In genomic region chr16:11405193-11405592, GRCm38 (mm10) we compare ENCODE assay signal across 25 mouse cellular contexts.
A peak's percentile ranks its signal among the peaks of the same experiment; 100 is the strongest.
DNase-seq lines count a peak whose midpoint lies in the region; ATAC-seq and TF ChIP-seq lines count a peak whose summit lies in the region.
"Had no signal": no experiment of that assay in that cellular context is flagged by ENCODE, and none has a peak within 500 bp of the region (broad histone marks: within the 10 kb centered on the region; RNA-seq: fewer than 3 reads in every experiment).

No protein-coding gene starts in this region.

- TF ChIP-seq CTCF in kidney, adult 2 months (conservative IDR thresholded peaks at IDR 0.05; ENCODE audit: insufficient read depth, insufficient read length, low read depth, low read length), result no peak
- no peak for TF ChIP-seq CTCF in kidney, postnatal 0 days (IDR thresholded peaks at IDR 0.05; ENCODE audit: low read depth)
- TF ChIP-seq CTCF in testis, adult 2 months (IDR thresholded peaks at IDR 0.05; ENCODE audit: control insufficient read depth, insufficient read depth, insufficient replicate concordance, low read depth, low read length), result no peak

- no peak for TF ChIP-seq POLR2A in kidney, adult 2 months (IDR thresholded peaks at IDR 0.05; ENCODE audit: low read depth, low read length)
- TF ChIP-seq POLR2A in testis, adult 2 months (IDR thresholded peaks at IDR 0.05; ENCODE audit: control insufficient read depth, low read depth, low read length), result 0 out of 2 replicates have a peak, but pooled peaks have one; percentile 41

- H3K27ac ChIP-seq in kidney, adult 2 months (ENCODE audit: insufficient read depth, low read depth, low read length), result peak overlapping the region; percentile 60
- H3K27ac ChIP-seq in kidney, embryonic 15.5 days, result peak overlapping the region; percentile 62
- H3K27ac ChIP-seq in kidney, postnatal 0 days, result peak overlapping the region; percentile 68
- H3K27ac ChIP-seq in testis, adult 2 months (ENCODE audit: control insufficient read depth, insufficient read depth, low read depth, low read length), result no peak overlapping the region
- H3K27ac ChIP-seq: embryonic facial prominence, embryonic 10.5 days; embryonic facial prominence, embryonic 12.5 days; forebrain, embryonic 13.5 days; forebrain, embryonic 15.5 days had no signal

- no peaks in the 10 kb centered on the region for H3K9me3 ChIP-seq in kidney, embryonic 15.5 days (replicated peaks)
- no peaks in the 10 kb centered on the region for H3K9me3 ChIP-seq in kidney, postnatal 0 days (replicated peaks; ENCODE audit: low read length)
- H3K9me3 ChIP-seq: embryonic facial prominence, embryonic 10.5 days; embryonic facial prominence, embryonic 12.5 days; forebrain, embryonic 13.5 days; forebrain, embryonic 15.5 days; G1E had no signal

- H3K4me1 ChIP-seq in kidney, adult 2 months (ENCODE audit: control insufficient read depth, insufficient read depth, low read length), result peaks cover 36% of the 10 kb centered on the region
- peaks cover 14% of the 10 kb centered on the region; the same call in 1 of the 2 replicates for H3K4me1 ChIP-seq in kidney, embryonic 15.5 days
- peaks cover 16% of the 10 kb centered on the region for H3K4me1 ChIP-seq in kidney, postnatal 0 days (replicated peaks; ENCODE audit: insufficient read depth, low read length)
- H3K4me1 ChIP-seq in testis, adult 2 months (ENCODE audit: control insufficient read depth, insufficient read depth, low read length), result peaks cover 4% of the 10 kb centered on the region
- H3K4me1 ChIP-seq: embryonic facial prominence, embryonic 12.5 days; forebrain, embryonic 13.5 days; forebrain, embryonic 15.5 days had no signal

- DNase-seq in kidney, adult 2 months, result peak; percentile 74
- DNase-seq in kidney, postnatal 4 days, result no peak
- no peak for DNase-seq in kidney, adult 18-20 months
- no peak for DNase-seq in kidney, postnatal 0 days (ENCODE audit: low spot score)
- DNase-seq in kidney, postnatal 36 days, result no peak
- DNase-seq in testis, postnatal 14 days (ENCODE audit: low spot score), result no peak
- DNase-seq: adrenal gland, postnatal 10 days; adrenal gland, postnatal 25 days; B cell, adult 2 months; cerebellum, adult 11 months; cerebellum, adult 18-20 months; cerebellum, adult 9-10 months; cerebellum, postnatal 10 days; cerebellum, postnatal 25 days had no signal

- WGBS in kidney, adult 2 months, result 53% methylated on average over 3 of the region's 3 CpGs
- 86% methylated on average over 3 of the region's 3 CpGs for WGBS in kidney, embryonic 15.5 days
- WGBS in kidney, postnatal 0 days, result 82% methylated on average over 3 of the region's 3 CpGs

- peaks cover 1% of the 10 kb centered on the region; the same call in 1 of the 2 replicates for H3K36me3 ChIP-seq in kidney, adult 2 months (ENCODE audit: control insufficient read depth, insufficient read depth, low read length)
- H3K36me3 ChIP-seq in kidney, embryonic 15.5 days, result peaks cover 13% of the 10 kb centered on the region
- peaks cover 8% of the 10 kb centered on the region; the same call in 1 of the 2 replicates for H3K36me3 ChIP-seq in kidney, postnatal 0 days (ENCODE audit: insufficient read depth, low read length)
- H3K36me3 ChIP-seq in testis, adult 2 months (ENCODE audit: control insufficient read depth, insufficient read depth, low read length), result no peaks in the 10 kb centered on the region
- H3K36me3 ChIP-seq: forebrain, embryonic 15.5 days had no signal

- no peak overlapping the region for H3K4me2 ChIP-seq in kidney, embryonic 15.5 days
- H3K4me2 ChIP-seq in kidney, postnatal 0 days (ENCODE audit: low read length), result no peak overlapping the region
- H3K4me2 ChIP-seq: embryonic facial prominence, embryonic 12.5 days; forebrain, embryonic 13.5 days; forebrain, embryonic 15.5 days had no signal

- no peak overlapping the region for H3K9ac ChIP-seq in kidney, embryonic 15.5 days
- H3K9ac ChIP-seq in kidney, postnatal 0 days (ENCODE audit: low read depth, low read length), result no peak overlapping the region
- H3K9ac ChIP-seq: embryonic facial prominence, embryonic 12.5 days; forebrain, embryonic 13.5 days; forebrain, embryonic 15.5 days had no signal

- H3K27me3 ChIP-seq in kidney, adult 2 months (replicated peaks; ENCODE audit: control insufficient read depth, insufficient read depth, low read length), result no peaks in the 10 kb centered on the region
- H3K27me3 ChIP-seq in kidney, embryonic 15.5 days, result no peaks in the 10 kb centered on the region
- H3K27me3 ChIP-seq in kidney, postnatal 0 days (ENCODE audit: insufficient read depth, low read length), result no peaks in the 10 kb centered on the region
- no peaks in the 10 kb centered on the region for H3K27me3 ChIP-seq in testis, adult 2 months (ENCODE audit: control insufficient read depth, insufficient read depth, low read length)
- H3K27me3 ChIP-seq: CH12.LX; embryonic facial prominence, embryonic 12.5 days; forebrain, embryonic 13.5 days; forebrain, embryonic 15.5 days; Patski had no signal

- H3K4me3 ChIP-seq in kidney, adult 2 months (ENCODE audit: insufficient read depth, low read depth, low read length), result no peak overlapping the region
- H3K4me3 ChIP-seq in kidney, embryonic 15.5 days (replicated peaks), result no peak overlapping the region
- no peak overlapping the region for H3K4me3 ChIP-seq in kidney, postnatal 0 days (replicated peaks; ENCODE audit: low read depth, low read length)
- H3K4me3 ChIP-seq in testis, adult 2 months (ENCODE audit: control insufficient read depth, low read depth, low read length), result peak overlapping the region; percentile 37
- H3K4me3 ChIP-seq: embryonic facial prominence, embryonic 10.5 days; embryonic facial prominence, embryonic 12.5 days; forebrain, embryonic 13.5 days; forebrain, embryonic 15.5 days had no signal

- no peak for ATAC-seq in kidney, embryonic 15.5 days (replicated peaks; ENCODE audit: low FRiP score)
- no peak for ATAC-seq in kidney, postnatal 0 days (replicated peaks; ENCODE audit: low FRiP score, low read depth)
- ATAC-seq: activated CD4-positive, CD25-positive, alpha-beta regulatory T cell, adult 4 months; CD4-positive, CD25-positive, alpha-beta regulatory T cell, adult 4 months; forebrain, embryonic 13.5 days; forebrain, embryonic 15.5 days; Patski had no signal
